In genomic region chr16:43900571-43900970, GRCm38 (mm10) we compare ENCODE assay signal across 14 mouse cellular contexts.
"Had no signal": no experiment of that assay in that cellular context is flagged by ENCODE, and none has a peak within 500 bp of the region (broad histone marks: within the 10 kb centered on the region; RNA-seq: fewer than 3 reads in every experiment).

No protein-coding gene starts in this region.

- ATAC-seq: hindbrain, embryonic 16.5 days; intestine, embryonic 15.5 days; intestine, postnatal 0 days; liver, embryonic 12.5 days had no signal

- DNase-seq: gastrocnemius, postnatal 14 days; gastrocnemius, postnatal 36 days; heart, adult 18-20 months; heart, postnatal 10 days; heart, postnatal 4 days; kidney, adult 18-20 months; kidney, adult 8-10 months; kidney, postnatal 10 days; kidney, postnatal 25 days; kidney, postnatal 4 days had no signal
